Mouse (Mus musculus) hindbrain, embryonic 15.5 days (tissue): Measurements from ENCODE around the gene Sept3. TPM values are rescaled to one million over a fixed set of nuclear protein-coding genes. Genes with fewer than 3 reads are reported as not detected.
A peak's percentile ranks its signal among the peaks of the same experiment; 100 is the strongest.
"Not testable (repeated sequence)": the region's sequence is repeated elsewhere in the genome, so short reads cannot be mapped to it uniquely, and the experiment has no call there.

Experiments used
- ATAC-seq: fragments of 200-750 bp; cut with Nextera tagmentation; 2 replicates; pipeline ENCODE4 v1.8.0; 2017; ENCODE audit warnings: low read depth, moderate number of reproducible peaks, moderate TSS enrichment; ENCODE audit not compliant: low FRiP score
- H3K27ac ChIP-seq: fragments of 300-500 bp; sonication (generic); replicated peaks from 2 replicates; pipeline ENCODE4 v1.5.1; 2015; ENCODE audit warnings: mild to moderate bottlenecking, inconsistent platforms
- H3K27me3 ChIP-seq: fragments of 300-500 bp; sonication (generic); 2 replicates; pipeline ENCODE4 v1.6.1; 2015; ENCODE audit warnings: control low read depth, inconsistent platforms
- H3K36me3 ChIP-seq: fragments of 300-500 bp; sonication (generic); 2 replicates; pipeline ENCODE4 v1.6.1; 2015; ENCODE audit warnings: control low read depth, inconsistent platforms
- H3K4me1 ChIP-seq: fragments of 300-500 bp; sonication (generic); replicated peaks from 2 replicates; pipeline ENCODE4 v1.6.1; 2015; ENCODE audit warnings: control low read depth, inconsistent platforms
- H3K4me2 ChIP-seq: fragments of 300-500 bp; sonication (generic); 2 replicates; pipeline ENCODE4 v1.6.1; 2015; ENCODE audit warnings: moderate library complexity, mild to moderate bottlenecking, inconsistent platforms
- H3K4me3 ChIP-seq: fragments of 300-500 bp; sonication (generic); 2 replicates; pipeline ENCODE4 v1.5.1; 2015; ENCODE audit warnings: mild to moderate bottlenecking, inconsistent platforms
- H3K9ac ChIP-seq: fragments of 300-500 bp; sonication (generic); 2 replicates; pipeline ENCODE4 v1.6.1; 2015; ENCODE audit warnings: inconsistent platforms
- H3K9me3 ChIP-seq: fragments of 300-500 bp; sonication (generic); 2 replicates; pipeline ENCODE4 v1.6.1; 2016; ENCODE audit warnings: control low read depth, inconsistent platforms
- WGBS: fragments of 180-500 bp; shearing (Covaris S2); methylation state at CpG from one replicate; pipeline ENCODE4 v1.1.7; 2015; 5-methylcytosine and 5-hydroxymethylcytosine counted together
- polyA plus RNA-seq: library from polyadenylated mRNA; unstranded; fragments of >200 nt; fragmentation: Nextera tagmentation; extraction: Ambion mirVana; gene quantifications from 2 replicates; pipeline ENCODE4 v1.2.1, GENCODE M21; 2015

Sept3 gene
- polyA plus RNA-seq, 1 experiment from 2014 or later = 408 TPM

DNA sequence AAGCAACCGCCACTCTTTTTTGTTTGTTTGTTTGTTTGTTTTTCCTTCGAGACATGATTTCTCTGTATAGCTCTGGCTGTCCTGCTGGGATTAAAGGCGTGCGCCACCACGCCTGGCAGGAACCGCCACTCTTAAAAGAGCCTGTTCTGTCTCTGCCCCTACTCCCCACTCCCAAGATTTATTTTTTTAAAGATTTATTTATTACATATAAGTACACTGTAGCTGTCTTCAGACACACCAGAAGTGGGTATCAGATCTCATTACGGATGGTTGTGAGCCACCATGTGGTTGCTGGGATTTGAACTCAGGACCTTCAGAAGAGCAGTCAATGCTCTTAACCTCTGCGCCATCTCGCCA, 29.9 kb upstream of the Sept3 start:
- H3K9ac ChIP-seq, H3K27ac ChIP-seq, ATAC-seq, H3K36me3 ChIP-seq, H3K9me3 ChIP-seq, H3K27me3 ChIP-seq: not testable (repeated sequence)
- peak overlapping the region; percentile 70 for H3K4me3 ChIP-seq
- peaks cover 12% of the 10 kb centered on the region for H3K4me1 ChIP-seq
- peak overlapping the region; percentile 75 for H3K4me2 ChIP-seq
- 24% methylated on average over 9 of the region's 9 CpGs for WGBS

DNA sequence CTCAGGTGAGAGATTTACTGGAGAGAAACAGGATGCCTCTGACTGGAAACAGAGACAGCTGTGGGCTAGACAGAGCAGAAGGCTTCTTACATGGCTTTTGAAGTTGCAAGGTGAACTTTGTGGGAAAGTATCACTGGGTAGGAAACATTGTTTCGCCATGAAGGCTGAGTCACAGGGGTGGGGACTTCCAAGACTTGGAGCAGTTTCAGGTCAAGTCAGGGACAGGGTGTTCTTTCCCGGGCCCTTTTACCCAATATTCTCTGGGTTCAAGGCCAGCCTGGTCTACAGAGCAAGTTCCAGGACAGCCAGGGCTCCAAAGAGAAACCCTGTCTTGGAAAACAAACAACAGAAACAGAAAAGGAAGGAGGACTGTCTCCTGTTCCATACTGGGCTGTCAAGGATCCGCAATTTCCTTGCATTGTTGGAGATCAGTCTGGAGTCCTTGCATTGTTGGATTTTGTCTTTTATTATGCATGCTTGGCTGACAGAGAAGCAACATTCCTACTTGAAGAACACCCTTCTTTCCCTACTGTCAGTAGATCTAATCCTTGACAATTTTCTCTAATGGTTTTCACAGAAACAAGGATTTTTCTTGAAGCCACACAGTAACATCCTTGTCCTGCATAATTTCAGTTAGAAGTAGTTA, 27.4 kb upstream of the Sept3 start:
- H3K27me3 ChIP-seq = no peaks in the 10 kb centered on the region
- no peak overlapping the region for H3K9ac ChIP-seq
- H3K4me3 ChIP-seq = no peak overlapping the region
- H3K4me1 ChIP-seq = peaks cover 12% of the 10 kb centered on the region
- no peak for ATAC-seq
- no peak overlapping the region for H3K4me2 ChIP-seq
- 85% methylated on average over 3 of the region's 3 CpGs for WGBS
- no peaks in the 10 kb centered on the region for H3K9me3 ChIP-seq
- H3K36me3 ChIP-seq = no peaks in the 10 kb centered on the region
- no peak overlapping the region for H3K27ac ChIP-seq

DNA sequence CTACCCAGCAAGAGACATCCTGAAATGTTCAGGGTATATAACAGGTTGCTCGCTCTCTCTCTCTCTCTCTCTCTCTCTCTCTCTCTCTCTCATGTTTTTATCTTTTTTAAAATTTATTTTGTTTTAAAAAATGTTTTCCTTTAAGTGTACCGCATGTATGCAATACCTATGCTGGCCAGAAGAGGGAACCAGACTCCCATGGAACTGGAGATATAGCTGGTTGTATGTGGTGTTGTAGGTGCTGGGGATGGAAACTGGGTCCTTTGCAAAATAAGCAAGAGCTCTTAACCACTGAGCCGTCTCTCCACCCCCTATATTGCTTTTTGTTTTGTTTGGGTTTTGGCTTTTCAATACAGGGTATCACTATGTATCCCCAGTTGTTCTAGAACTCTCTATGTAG, 23.1 kb upstream of the Sept3 start:
- 97% methylated on average over 3 of the region's 3 CpGs for WGBS
- no peak overlapping the region for H3K27ac ChIP-seq
- ATAC-seq = no peak
- H3K4me2 ChIP-seq = no peak overlapping the region
- H3K9ac ChIP-seq = no peak overlapping the region
- H3K4me3 ChIP-seq = no peak overlapping the region
- H3K27me3 ChIP-seq = no peaks in the 10 kb centered on the region
- no peaks in the 10 kb centered on the region for H3K36me3 ChIP-seq
- H3K9me3 ChIP-seq = no peaks in the 10 kb centered on the region
- peaks cover 16% of the 10 kb centered on the region for H3K4me1 ChIP-seq

DNA sequence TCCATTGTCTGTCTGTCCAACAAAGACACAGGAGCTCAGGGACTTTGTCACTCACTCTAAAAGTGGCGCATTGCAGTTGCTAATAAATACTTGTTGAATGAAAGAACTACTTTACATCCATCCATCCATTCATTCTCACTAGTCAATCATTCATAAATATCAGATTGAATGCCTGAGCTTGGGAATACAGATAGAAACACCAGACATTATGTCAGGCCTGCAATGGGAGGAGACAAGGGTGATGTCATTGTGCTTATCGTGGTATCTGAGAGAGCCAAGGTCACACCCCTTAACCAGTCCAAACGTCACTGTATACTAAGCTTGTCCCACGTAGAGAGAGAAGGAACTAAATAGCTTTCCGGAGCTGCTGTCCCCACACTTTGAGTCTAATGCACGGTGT, 22.6 kb upstream of the Sept3 start, which contains the start of gene 1500009C09Rik:
Gene 1500009C09Rik (plus strand): TSS at position 301 of the 400 bp plus-strand sequence.
- Histone ChIP-seq H3K4me2 (no peak within 1 kb of the TSS), H3K27ac (no peak within 1 kb of the TSS), H3K4me3 (no peak within 1 kb of the TSS), H3K4me1 (peaks cover 21% of the 10 kb centered on the region), H3K9me3 (no peaks in the 10 kb centered on the region), H3K27me3 (no peaks in the 10 kb centered on the region), H3K36me3 (no peaks in the 10 kb centered on the region), H3K9ac (no peak within 1 kb of the TSS)
- WGBS = 92% methylated on average over 6 of the region's 6 CpGs
- no peak for ATAC-seq

DNA sequence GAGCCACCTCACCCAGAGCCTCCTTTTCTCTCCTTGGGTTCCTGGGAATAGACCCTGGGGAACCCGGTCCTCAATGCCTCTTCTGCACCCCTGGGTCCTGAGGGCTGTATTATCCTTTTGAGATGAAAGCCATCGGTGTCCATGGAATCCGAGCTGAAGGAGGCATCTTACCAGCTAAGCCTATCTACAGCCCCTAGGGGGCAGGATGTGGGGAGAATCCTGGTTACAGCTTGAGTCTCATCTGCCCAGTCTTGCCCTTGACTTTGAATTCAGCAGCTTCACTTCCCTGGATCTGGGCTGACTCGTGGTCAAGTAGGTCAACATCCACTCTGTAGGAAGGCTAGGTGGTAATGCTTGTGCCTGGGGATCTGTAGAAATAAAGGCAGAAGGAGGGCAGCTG, 19.4 kb upstream of the Sept3 start:
- Histone ChIP-seq H3K27me3 (no peaks in the 10 kb centered on the region), H3K27ac (peak overlapping the region; percentile 92), H3K9ac (no peak overlapping the region), H3K4me3 (peak overlapping the region; percentile 61), H3K4me2 (peak overlapping the region; percentile 70), H3K36me3 (no peaks in the 10 kb centered on the region), H3K4me1 (peaks cover 31% of the 10 kb centered on the region), H3K9me3 (no peaks in the 10 kb centered on the region)
- WGBS = 36% methylated on average over 4 of the region's 4 CpGs
- ATAC-seq = no peak; the same call in 1 of the 2 replicates

DNA sequence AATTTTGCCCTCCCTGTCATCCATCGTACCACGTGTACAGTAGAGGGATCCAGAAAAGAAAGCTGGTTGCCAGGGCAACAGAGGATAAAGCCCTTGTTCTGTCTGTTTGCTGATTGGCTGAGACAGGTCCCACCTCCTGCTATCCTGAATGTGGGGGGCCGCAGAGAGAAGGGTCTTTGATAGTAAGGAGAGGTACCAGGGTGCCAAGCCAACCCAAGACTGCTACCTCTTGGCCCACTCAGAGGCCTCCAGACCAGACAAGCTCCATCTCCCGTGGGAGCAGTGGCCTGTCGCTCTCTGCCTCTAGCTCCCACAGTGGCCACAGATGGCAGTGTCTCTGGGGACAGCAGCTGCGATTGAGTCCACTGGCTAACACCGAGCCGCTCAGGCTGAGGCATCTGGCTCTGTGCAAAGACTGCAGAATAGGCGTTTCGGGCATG, 18.7 kb upstream of the Sept3 start:
- Histone ChIP-seq H3K9me3 (no peaks in the 10 kb centered on the region), H3K27ac (peak overlapping the region; percentile 92), H3K36me3 (no peaks in the 10 kb centered on the region), H3K4me2 (peak overlapping the region; percentile 70), H3K4me3 (peak overlapping the region; percentile 61), H3K27me3 (no peaks in the 10 kb centered on the region), H3K4me1 (peaks cover 31% of the 10 kb centered on the region), H3K9ac (peak overlapping the region; percentile 62)
- WGBS = 4% methylated on average over 10 of the region's 10 CpGs
- ATAC-seq = peak; percentile 93

DNA sequence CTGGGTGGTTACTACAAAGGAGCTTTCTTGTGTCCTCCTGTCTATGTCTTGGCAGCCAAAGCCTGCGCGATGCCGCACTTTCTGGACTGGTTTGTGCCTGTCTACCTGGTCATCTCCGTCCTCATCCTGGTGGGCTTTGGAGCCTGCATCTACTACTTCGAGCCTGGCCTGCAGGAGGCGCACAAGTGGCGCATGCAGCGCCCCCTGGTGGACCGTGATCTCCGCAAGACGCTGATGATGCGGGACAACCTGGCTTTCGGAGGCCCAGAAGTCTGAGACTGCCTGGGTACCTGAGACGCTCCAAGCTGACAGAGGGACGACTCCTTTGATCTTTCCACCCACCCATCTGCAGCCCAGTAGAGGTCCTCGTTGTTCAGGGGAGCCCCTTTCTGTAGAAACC, 15.2 kb upstream of the Sept3 start:
- H3K36me3 ChIP-seq = no peaks in the 10 kb centered on the region
- 13% methylated on average over 16 of the region's 16 CpGs for whole genome bisulfite sequencing
- no peaks in the 10 kb centered on the region for H3K9me3 ChIP-seq
- H3K27ac ChIP-seq = no peak overlapping the region
- no peaks in the 10 kb centered on the region for H3K27me3 ChIP-seq
- no peak overlapping the region for H3K4me3 ChIP-seq
- no peak overlapping the region for H3K9ac ChIP-seq
- no peak overlapping the region for H3K4me2 ChIP-seq
- no peak for ATAC-seq
- H3K4me1 ChIP-seq = peaks cover 31% of the 10 kb centered on the region

DNA sequence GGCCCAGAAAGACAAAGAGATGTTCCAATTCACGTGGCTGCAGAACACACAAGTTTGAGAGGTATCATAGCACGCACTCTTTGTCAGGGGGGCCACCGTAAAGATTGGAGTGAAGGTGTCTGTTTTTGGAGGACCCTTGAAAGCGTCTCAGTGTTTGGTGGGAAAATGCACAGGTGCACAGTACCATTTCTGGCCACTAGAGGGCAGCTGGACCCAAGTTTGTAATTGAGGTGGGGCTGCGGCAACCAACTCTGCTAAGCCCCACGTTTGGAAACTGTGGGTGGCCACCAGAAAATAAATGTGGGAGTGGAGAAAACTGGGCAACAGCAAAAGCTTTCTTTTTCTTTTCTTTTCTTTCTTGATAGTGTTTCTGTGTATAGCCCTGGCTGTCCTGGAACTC, 8.3 kb upstream of the Sept3 start:
- no peak overlapping the region for H3K27ac ChIP-seq
- H3K27me3 ChIP-seq = no peaks in the 10 kb centered on the region
- H3K4me3 ChIP-seq = no peak overlapping the region
- 13% methylated on average over 6 of the region's 6 CpGs for WGBS
- no peak for ATAC-seq
- no peaks in the 10 kb centered on the region for H3K36me3 ChIP-seq
- H3K4me1 ChIP-seq = peaks cover 22% of the 10 kb centered on the region
- no peak overlapping the region for H3K9ac ChIP-seq
- H3K9me3 ChIP-seq = no peaks in the 10 kb centered on the region
- no peak overlapping the region for H3K4me2 ChIP-seq

DNA sequence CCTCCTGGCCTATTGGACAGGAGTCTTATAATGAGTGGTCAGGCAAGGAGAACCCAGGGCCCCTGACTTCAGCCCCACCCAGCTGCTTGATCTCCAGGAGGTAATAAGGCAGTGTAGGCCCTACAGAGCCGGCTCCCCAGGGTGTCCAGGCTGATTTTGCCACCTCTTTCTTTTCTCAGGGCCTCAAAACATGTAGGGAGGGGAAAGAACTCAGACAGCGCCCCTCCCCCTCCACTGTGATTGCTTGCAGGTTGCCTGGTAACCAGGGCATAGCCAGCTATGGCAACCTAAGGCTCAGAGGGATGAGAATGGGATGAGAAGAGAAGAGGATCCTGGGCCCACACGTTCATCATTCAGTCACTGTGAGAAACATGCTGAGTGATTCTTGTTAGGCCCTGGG, 6.5 kb upstream of the Sept3 start:
- no peak overlapping the region for H3K9ac ChIP-seq
- H3K27ac ChIP-seq = peak overlapping the region; percentile 32; the same call in 1 of the 2 replicates

DNA sequence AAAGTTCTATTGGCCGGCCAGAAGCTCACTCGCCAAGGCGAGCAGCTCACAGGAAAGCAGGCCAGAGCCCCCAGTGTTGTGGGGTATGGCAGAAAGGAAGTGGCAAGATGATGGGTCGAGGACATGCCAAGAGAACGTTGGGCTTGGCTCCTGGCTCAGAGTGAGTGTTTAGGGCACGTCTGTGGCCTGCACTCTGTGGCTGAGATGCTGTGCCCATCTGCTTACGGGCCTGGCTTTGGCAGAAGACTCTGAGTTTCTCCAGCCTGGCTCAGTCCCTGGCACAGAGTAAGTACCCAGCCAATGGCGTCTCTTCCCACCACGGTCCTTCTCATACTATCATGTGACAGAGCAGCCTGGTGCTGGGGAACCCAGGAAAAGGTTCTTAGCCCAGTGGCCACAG, 5.9 kb upstream of the Sept3 start:
- Histone ChIP-seq H3K9me3 (no peaks in the 10 kb centered on the region), H3K4me2 (no peak overlapping the region), H3K4me1 (peaks cover 26% of the 10 kb centered on the region), H3K36me3 (no peaks in the 10 kb centered on the region), H3K9ac (no peak overlapping the region), H3K4me3 (no peak overlapping the region), H3K27me3 (0 out of 2 replicates have a peak, but pooled peaks cover 1% of the 10 kb centered on the region), H3K27ac (0 out of 2 replicates have a peak overlapping the region, but pooled peaks have one; percentile 10)
- 74% methylated on average over 9 of the region's 9 CpGs for WGBS
- 0 out of 2 replicates have a peak, but pooled peaks have one; percentile 9 for ATAC-seq

More for the DNA sequence above, 6.5 kb upstream of the Sept3 start:
- Histone ChIP-seq H3K4me2 (no peak overlapping the region), H3K4me1 (peaks cover 25% of the 10 kb centered on the region), H3K4me3 (no peak overlapping the region), H3K9me3 (no peaks in the 10 kb centered on the region), H3K36me3 (no peaks in the 10 kb centered on the region), H3K27me3 (no peaks in the 10 kb centered on the region)
- no peak for ATAC-seq
- 11% methylated on average over 3 of the region's 3 CpGs for WGBS

DNA sequence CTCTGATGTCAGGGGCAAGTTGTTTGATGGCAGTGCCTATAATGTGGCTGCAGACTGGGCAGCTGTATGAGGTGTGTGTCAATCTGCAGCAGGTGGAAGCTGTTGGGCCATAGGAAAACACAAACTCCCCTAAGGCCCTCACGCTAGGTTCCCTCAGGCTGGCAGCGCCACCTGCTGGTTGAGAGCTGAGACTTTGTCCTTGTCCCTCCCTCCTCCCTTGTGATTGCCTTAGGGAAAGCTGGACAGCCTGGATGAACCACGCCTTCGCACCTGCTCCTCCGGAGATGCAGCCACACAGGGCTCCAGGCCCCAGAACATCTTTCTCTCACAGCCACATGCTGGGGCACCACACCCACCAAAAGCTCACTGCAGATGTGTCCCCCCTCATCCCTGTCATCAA, 3.5 kb upstream of the Sept3 start:
- H3K27ac ChIP-seq = no peak overlapping the region

DNA sequence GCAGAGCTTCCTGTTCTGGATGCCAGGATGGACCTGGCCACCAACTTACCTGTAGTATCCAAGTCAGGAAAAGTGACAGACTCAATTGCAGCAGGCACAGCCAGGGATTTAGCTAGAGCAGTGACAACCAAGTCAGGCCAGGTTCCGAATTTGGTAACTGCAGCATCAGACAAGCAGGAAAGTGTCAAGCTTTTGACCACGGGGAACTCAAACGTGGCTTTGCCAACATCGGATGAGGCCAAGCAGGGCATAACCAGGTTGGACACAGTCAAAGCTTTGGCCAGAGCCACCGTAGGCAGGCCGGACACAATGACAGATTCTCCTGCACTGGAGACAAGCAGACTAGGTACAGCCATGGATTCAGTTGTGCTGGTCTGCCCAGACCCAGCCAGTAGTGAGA, 2.4 kb upstream of the Sept3 start:
- no peak overlapping the region for H3K4me3 ChIP-seq
- no peaks in the 10 kb centered on the region for H3K36me3 ChIP-seq
- WGBS = 91% methylated on average over 6 of the region's 6 CpGs
- no peaks in the 10 kb centered on the region for H3K9me3 ChIP-seq
- H3K4me1 ChIP-seq = peaks cover 45% of the 10 kb centered on the region
- no peak for ATAC-seq
- H3K27me3 ChIP-seq = 0 out of 2 replicates have a peak, but pooled peaks cover 2% of the 10 kb centered on the region
- no peak overlapping the region for H3K27ac ChIP-seq
- H3K4me2 ChIP-seq = no peak overlapping the region
- no peak overlapping the region for H3K9ac ChIP-seq

More for the DNA sequence above, 3.5 kb upstream of the Sept3 start:
- H3K9me3 ChIP-seq = no peaks in the 10 kb centered on the region
- 0 out of 2 replicates have a peak, but pooled peaks cover 2% of the 10 kb centered on the region for H3K27me3 ChIP-seq
- no peak overlapping the region for H3K9ac ChIP-seq
- 3% methylated on average over 5 of the region's 5 CpGs for WGBS
- no peak for ATAC-seq
- no peak overlapping the region for H3K4me3 ChIP-seq
- no peaks in the 10 kb centered on the region for H3K36me3 ChIP-seq
- H3K4me1 ChIP-seq = peaks cover 36% of the 10 kb centered on the region
- H3K4me2 ChIP-seq = no peak overlapping the region
